Mouse (Mus musculus): ENCODE data around the gene 4932438A13Rik. TPM values are rescaled to one million over a fixed set of nuclear protein-coding genes. Genes with fewer than 3 reads are reported as not detected.

The 4932438A13Rik gene
- polyA plus RNA-seq, 1 experiment from 2014 or later, result 28.0 TPM

Other genes starting within 250 kb of the 4932438A13Rik start
- gene Bbs7, start 249.6 kb upstream of the 4932438A13Rik start, polyA plus RNA-seq (2015; fragmentation: Nextera tagmentation; extraction: Ambion mirVana), result 9.9 and 11.0 TPM in 2 replicates
- gene Trpc3, start 172.9 kb upstream of the 4932438A13Rik start, polyA plus RNA-seq (2015; fragmentation: Nextera tagmentation; extraction: Ambion mirVana), result 2.5 and 4.9 TPM in 2 replicates
- gene Adad1, start 200.4 kb downstream of the 4932438A13Rik start, polyA plus RNA-seq (2015; fragmentation: Nextera tagmentation; extraction: Ambion mirVana), result 0.59 and 0.75 TPM in 2 replicates

Data from heart, embryonic 13.5 days (tissue).